Mouse (Mus musculus) brain, embryonic 14.5 days (tissue): ENCODE data around the gene Ccnt1.

ENCODE experiments used
- CTCF ChIP-seq: fragments of 200-500 bp; IDR thresholded peaks from 2 replicates; pipeline ENCODE4 v1.5.1; 2012; ENCODE audit warnings: inconsistent platforms, mild to moderate bottlenecking, moderate library complexity, borderline replicate concordance; ENCODE audit not compliant: insufficient read depth, insufficient read length; ENCODE audit errors: extremely low read depth
- POLR2A ChIP-seq: fragments of 200-500 bp; IDR thresholded peaks from 2 replicates; pipeline ENCODE4 v1.6.1; 2012; ENCODE audit warnings: mild to moderate bottlenecking, inconsistent platforms, borderline replicate concordance; ENCODE audit not compliant: poor library complexity, insufficient read depth, insufficient read length, severe bottlenecking; ENCODE audit errors: extremely low read depth

- TF ChIP-seq POLR2A (no peak), CTCF (no peak)
Measured at GRCm38 (mm10) chr15:98535921-98536320, 34.8 kb downstream of the Ccnt1 start.
